Mouse (Mus musculus) thymus, postnatal 10 days (tissue): ENCODE measurements around the gene Mansc4.

Experiments
- DNase-seq, 2 experiments: peaks; one replicate each; pipeline ENCODE4 v3.0.0; 2021; ENCODE audit warnings: low spot score in 2 of 2

The Mansc4 gene

DNA sequence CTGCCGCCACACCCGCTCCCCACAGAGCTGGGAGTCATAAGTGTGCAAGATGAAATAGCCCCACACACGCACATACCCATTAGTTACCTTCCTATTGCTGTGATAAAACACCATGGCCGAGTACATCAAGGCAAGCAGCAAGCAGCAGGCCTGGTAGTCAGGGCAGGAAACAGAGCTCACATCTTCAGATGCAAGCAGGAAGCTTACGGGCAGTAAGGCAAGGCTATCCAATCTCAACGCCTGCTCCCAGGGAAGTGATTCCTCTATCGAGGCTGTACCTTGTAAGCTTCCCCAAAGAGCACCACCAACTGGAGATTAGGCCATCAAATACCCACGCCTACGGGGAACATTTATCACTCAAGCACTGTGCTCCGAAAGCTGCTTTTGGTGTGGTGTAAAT is 6.9 kb downstream of the Mansc4 start:
- no peak for DNase-seq

DNA sequence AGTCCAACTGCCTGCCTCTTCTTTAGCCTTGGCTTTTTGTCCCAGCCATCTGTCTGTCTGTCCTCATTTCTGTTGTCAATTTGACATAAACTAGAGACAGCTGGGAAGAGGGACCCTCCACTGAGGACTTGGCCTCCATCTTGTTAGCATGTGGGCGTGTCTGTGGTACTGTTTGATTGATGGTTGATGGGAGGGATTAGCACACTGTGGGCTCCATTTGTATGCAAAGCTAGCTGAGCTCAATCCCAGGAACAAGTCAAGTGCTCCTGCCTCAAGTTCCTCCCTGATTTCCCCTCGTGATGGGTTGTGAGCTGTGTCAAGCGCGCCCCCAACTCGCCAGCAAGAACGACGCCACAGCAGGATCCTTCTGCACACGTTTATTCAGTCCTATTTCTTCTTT is 10.0 kb downstream of the Mansc4 start:
- no peak for DNase-seq

DNA sequence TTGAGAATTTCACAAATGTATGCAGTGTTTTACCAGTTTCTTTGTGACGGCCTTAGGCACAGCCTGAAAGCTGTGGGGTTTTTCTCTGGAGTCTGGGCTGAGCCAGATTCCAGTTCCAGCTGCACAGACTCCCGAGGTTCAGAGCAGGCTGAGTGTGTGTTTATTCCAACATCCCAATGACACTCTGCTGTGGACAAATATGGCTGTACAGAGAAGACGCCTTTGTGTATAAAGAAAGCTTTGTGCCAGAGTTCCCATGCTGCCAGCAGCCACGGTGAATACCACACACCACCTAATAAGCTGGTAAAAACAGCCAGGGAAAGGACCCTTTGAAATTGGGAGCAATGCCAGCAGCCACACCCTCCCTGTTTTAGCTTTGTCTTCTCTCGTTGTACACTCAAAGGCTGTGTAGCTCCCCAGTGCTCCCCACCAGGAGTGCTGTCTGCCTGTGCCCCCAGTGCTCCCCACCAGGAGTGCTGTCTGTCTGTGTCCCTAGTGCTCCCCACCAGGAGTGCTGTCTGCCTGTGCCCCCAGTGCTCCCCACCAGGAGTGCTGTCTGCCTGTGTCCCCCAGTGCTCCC is 10.9 kb downstream of the Mansc4 start:
- no peak for DNase-seq

DNA sequence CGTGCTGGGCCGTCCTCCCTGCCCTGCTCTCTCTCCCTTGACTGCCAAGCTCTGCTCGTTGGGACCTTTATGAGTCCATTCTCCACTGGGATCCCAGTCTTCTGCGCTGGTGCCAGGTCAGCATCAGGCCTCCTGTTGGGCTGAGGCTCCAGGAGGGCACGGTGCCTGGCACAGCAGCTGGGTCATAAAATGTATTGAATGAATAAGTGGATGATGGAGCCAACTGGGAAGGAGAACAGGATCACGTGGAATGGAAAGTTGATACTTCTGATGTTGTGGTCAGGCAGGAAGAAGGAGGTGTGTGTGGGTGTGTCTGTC is 21.9 kb downstream of the Mansc4 start:
- no peak for DNase-seq

DNA sequence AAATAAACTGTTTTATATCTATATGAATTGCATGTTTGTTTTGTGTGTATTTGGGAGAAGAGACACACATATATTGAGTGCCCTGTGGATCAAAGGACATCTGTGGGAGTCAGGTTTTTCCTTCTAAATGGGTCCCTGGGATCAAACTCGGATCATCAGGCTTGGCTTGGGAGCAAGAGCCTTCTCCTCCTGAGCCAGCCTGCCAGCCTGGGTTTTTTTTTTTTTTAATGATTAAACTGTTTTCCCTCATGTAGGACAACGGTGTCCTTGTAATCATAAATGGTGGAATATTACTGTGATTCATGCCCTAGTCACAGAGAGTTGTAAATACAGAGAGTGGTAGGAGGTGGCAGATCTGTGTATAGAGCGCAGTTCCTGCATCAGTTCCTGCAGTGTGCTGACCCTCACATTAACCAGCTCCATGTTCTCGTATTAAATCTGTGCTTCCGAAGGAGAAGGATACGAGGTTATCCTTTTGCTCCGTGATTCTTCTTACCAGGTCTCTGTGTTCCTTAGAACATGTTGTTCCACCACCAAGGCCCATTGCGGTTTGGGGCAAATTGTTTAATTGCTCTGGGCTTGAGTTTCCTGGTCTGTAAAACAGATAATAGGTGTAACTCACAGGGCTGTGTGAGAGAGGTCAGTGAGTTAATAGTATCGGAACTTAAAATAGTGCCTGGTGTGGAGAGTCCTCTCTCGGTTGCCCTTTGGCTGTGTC is 22.4 kb downstream of the Mansc4 start:
- no peak for DNase-seq

DNA sequence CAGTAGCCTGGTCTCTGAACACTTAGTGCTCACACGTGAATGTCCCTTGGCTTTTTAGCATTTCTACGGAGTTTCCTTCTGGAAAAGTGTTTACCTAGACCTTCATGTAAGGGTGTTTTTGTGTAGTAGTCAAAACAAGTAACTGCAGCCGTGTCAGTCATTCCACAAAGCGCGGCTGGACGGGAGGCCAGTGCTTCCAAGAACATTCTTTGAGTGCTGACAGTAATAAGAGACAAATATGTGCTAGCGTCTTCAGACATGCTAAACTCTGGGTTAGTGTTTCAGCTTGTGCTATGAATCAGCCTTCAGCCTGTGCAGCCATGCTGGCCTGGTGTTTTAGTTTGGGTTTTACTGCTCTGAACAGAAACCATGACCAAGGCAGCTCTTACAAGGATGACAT is 24.1 kb downstream of the Mansc4 start:
- no peak for DNase-seq

DNA sequence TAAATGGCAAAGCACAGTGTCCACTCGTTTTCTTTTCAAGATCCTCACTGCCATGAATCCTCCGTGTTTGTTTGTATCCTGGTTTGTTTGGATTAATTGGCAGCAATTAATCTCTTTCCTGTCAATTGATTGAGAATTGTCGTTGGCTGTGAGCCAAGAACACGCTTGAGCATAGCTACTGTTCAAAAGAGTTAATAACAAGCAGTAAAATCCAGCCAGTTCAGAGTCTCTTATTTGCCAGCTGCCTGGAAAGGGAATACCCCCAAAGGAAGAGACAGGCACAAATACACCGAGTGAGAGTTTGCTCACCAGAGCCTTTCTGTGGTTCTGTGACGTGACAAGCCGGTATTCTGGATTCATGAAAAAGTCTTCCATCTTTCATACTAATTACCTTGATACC is 24.8 kb downstream of the Mansc4 start:
- no peak for DNase-seq

DNA sequence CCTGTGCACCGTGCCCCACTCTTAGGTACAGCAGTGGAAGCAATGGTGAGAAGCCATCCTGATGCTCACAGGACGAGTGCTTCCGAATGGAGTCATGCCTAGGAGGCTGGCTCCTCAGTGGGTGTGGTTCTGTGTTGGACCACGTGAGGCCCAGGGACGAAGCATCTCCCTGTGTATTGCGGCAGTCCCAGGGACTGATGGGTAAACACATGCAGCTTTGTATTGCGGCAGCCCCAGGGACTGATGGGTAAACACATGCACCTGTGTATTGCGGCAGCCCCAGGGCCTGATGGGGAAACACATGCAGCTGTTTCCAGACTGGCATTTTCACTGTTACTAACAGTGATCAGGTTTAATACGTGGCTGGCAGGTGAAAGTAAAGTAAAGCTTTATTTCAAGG is 25.2 kb downstream of the Mansc4 start:
- DNase-seq = no peak

DNA sequence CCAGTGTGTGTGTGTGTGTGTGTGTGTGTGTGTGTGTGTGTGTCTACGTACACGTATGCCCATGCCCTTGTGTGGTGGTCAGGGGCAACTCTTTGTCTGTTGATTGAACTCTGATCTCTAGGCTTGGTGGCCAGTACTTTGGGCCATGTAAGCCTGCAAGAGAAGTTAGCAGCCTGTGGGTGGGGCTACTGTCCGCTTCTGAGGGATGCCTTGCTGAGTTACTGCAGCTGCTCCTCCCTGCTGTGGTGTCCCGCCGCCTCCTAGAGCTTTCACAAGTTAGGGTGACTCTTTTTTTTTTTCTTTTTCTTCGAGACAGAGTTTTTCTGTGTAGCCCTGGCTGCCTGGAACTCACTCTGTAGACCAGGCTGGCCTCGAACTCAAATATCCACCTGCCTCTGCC is 27.5 kb downstream of the Mansc4 start:
- DNase-seq = no peak

DNA sequence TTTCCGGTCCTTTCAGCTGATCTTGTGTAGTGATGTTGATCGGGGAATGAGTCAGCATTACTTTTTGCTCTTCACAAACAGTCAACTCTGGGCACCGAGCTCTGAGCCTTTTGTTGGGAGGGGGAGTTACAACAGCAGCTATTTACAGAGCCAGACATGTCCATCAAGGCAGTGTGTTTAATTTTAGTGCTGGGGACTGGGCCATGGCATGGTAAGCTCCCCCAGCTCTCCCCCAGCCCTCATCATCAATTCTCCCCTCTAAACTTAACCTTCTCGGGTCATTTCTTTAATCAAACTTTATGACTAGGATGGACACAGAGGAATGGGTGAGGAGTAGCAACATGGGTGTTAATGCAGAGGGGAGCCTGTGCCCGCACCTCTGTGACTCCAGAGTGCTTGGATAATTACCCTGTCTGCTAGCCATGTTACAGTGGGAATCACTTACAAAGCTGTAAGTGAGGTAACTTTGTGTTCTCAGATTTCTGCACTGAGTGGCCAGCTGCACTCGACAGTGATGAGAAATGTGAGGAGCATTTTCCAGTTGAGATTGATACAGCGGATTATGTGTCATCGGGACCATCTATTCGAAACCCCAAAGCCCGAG is 31.4 kb downstream of the Mansc4 start:
- DNase-seq = no peak

DNA sequence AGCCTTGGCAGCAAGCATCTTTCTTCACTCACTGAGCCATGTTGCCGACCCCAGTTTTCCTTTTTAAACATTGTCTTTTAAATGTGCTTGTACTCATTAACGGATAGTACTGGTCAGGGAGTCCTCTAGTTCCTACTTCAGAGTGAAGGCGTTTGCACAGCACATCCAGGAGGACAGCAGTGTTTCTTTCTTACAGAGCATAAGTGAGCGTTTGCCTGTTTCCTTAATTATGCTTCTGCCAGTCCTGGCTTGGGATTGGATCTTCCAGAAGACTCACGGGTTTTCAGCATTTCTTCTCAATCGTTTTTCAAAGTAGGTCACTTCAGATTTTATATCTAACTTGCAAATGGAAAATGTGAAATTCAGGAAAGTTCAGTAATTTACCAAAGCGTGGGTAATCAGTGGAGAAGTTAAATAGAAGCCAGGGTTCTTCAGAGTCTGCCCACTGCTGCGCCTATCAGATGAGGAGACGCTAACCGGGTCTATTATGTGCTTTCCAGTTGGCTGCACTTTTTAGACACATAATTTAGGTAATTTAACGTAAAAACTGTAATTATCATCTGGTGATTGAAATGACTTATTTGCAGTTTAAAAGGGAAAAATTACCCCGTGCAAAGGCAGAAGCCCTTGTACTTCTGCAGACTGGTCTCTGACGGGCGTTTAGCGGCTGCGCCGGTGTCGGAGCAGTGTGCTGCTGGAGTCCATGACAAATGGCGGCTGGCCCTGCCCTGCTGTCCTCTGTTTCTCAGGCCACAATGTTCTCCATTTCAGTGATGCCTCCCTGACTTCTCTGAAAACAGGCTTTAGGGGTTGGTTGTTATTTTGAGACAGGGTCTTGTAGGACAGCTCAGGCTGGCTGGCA is 32.8 kb downstream of the Mansc4 start:
- no peak for DNase-seq

DNA sequence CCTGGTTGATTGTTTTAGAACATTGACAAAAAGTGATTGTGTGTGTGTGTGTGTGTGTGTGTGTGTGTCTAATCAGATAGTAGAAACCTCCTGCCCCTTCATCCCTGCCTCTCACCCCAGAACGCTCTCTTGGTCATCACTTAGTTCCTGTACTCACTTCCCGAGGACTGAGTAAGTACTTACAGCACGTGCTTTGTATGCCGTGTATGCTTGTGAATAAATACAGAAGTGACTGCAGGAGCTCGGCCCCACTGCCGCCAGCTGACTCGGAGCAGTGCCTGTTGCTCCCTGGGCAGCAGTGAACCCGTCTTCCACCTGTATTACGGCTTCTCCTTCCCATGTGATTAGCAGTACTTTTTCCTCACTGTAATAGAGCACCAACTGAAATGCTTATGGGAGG is 34.4 kb downstream of the Mansc4 start:
- no peak for DNase-seq

DNA sequence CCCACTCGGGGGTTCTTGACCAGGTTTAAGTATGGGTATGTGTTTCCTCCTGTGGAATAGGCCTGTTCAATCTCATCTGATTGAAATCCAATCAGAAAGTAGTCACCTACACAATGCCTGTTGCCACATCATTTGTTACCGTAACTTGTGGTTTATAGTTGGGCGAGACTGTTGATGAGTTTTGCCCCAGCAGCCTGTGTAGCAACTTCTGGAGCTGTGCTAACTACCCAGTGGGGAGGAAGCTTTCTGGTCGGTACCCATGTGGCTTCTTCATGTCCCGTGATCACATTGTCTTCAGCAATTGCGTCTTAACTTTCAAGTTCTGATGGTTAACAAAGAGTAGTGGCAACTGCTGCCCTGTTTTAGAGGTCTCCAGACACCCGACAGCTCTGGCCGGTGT is 35.2 kb downstream of the Mansc4 start:
- DNase-seq = no peak

DNA sequence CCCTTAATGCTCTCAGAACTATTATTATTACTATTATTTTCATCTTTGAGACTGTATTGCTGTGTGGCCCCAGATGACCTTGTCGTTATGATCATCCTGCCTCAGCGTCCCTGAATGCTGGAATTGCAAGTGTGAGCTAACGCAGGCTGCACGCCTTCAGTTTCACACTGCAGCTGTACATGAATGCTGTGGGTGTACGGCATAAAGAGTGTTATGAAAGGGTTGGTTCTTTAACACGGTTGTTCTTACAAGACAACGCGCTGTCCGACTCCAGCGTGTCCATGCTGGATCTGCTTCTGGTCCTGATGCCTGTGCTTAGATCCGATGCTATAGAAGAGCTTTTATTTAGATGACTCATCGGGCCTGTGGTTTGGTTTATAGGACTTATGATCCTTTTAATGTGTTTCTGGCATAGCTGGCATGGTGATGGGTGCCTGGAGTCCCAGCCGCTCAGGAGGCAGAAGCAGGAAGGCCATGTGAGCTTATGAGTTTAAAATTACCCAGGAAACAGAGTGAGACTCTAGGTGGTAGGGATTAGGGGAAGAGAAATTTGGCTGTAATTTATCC is 37.5 kb downstream of the Mansc4 start:
- no peak for DNase-seq

DNA sequence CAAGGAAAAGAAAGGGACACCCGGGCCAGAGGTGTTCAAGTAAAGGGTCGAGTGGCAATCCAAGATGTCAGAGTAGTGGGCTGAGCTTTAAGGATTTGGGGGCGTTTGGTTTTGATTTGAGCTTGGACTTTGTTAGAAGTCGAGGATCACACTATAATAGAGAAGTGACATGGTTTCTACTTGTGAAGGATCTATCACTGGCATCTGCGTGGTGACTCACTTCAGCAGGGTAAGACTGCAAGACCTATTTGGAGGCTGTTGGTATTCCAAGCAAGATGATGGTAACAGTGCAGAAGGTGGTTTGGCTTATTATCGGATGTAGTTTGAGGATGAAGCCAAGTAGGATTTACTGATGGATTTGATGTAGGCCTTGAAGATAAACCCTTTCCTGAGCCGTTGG is 43.2 kb downstream of the Mansc4 start:
- no peak for DNase-seq

DNA sequence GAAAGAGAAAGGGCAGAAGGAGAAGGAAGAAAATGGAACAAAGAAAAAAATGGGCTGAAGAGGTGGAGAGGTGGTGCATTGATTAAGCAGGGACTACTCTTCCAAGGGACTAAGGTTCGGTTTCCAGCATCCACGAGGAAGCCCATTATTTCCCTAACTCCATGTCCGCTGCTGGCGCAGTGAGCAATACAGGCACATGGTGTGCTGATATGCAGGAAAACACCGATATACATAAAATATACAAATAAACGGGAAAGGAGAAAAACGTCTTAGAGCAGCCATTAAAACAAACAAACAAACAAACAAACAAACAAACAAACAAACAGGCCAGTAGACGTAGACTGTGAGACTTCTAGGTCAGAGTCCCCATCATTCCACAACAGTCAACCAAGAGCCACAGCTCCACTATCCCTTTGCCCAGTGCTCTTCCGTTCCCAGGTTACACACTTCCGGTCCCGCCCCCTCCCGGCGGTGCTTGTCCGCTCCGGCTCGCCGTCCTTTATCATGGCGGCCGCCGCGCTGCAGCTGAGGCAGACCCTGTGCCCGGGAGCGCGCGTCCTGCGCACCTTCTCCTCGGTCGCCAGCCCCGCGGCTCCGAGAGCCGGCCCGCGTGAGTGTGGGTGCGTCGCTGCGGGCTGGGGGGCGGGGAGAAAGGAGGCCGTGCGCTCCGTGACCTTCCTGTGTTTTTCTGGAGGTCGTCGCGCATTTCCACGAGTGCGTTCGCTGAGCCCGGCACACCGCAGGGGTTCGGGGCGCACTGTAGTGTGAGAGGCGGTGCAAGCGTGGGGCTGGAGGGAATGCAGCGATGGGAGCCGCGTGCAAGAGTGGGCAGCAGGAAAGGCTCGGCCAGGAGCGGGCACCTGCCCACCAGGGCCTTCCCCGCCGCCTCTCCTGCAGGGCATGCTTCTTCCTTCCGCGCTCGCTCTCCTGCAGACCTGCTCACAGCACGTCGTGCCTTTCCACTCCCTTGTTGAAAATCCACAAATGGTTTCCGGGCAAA is 44.2 kb downstream of the Mansc4 start, which contains the start of gene Mrps35:
Mrps35 (plus strand) TSS at position 474 of the 1,000 bp plus-strand sequence.
- peak; percentile 76 to 89 for DNase-seq

DNA sequence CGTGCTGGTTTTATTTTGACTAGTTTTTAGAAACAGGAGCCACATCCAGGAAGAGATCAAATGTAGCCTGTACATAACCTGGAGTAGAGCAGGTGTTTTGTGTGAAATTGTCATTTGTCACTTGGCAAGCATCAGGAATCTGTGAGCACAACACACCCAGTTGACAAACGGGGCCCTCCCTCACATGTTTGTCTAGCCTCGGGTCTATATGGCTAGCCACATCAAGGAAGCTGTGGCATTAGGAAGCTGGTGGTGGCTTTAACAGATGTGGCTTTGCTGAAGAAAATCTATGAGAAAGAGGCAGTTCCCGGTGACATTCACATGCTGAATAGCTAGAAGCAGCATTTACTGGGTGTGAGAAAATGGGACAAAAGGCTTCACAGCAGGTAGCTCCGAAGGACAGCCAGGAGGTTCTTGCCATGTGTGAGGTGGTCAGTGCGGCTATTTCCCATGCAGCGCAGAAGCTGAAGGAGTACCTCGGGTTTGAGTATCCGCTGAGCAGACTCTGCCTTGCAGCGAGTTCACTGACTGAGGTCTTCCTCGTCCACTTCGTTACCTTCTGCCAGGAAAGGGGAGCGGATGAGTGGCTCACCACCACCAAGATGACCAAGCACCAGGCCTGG is 54.4 kb downstream of the Mansc4 start, which contains the start of gene Rep15:
Rep15 (plus strand) TSS at position 282 of the 623 bp plus-strand sequence.
- DNase-seq = no peak

DNA sequence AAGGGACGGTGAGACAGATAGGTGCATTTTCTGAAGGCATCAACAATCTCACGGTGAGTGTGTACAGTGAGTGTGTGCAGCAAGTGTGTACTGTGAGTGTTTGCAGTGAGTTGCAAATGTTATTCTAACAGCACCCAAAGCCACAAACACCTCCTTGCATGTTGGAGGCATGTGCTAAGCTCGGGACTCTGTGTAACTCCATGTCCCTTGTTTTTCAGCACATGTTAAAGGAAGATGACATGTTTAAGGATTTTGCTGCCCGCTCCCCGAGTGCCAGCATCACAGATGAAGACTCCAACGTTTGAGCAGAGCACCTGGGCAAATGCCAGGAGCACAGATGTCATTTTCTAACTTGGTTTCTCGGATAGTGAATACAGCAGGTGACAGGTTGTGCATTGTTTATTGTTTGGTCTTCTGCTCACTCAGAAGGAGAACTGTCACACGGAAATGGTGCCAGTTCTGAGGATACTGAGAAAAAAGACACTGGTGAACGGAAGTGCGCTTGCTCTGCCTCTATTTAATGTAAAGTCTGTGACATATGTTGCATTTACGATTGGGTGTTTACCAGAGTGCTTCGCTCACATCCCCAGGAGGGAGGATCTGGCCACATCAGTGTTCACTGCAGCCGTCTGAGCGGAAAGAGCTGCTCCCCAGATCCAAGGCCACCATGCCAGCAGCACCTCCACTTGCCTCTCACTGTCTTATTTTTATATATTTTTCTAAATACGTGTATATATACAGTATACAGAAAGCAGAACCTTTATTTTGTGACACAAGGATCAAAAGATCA is 56.5 kb downstream of the Mansc4 start:
- no peak for DNase-seq

DNA sequence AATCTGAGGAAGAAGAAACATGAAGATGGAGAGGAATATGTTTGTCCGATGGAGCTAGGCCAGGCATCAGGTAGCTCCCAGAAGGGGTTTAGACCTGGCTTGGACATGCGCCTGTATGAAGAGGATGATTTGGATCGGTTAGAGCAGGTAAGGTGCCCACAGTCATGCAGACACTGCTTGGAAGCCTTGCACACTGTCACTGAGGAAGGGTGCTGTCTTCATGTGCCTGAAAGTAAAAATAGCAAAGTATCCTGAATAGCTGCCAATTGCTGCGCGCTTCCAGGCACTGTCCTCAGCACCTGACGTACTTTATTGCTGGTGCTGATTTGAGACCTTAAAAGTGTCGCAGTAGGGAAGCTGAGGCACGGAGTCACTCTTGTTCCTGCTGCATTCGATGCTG is 57.2 kb downstream of the Mansc4 start:
- no peak for DNase-seq

DNA sequence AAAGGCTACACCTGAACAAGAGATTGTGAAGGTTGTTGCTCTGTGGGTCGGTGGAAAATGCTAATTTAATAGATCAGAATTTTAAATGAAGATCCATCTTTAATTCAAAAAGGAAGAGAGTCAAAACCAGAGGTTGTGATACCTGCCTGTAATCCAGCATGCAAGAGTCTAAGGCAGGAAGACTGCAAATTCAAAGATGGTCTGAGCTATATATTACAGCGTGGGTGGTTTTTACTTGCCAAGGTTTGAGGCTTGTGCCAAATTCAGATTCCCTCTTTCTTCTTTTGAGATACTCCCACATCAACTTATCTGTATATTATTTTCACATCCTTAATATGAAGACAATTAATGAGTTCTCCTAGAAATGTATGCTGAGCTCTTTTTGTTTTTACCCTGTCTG is 58.4 kb downstream of the Mansc4 start:
- DNase-seq = no peak
